Mouse (Mus musculus): Measurements from ENCODE around the gene Nrl.

DNA sequence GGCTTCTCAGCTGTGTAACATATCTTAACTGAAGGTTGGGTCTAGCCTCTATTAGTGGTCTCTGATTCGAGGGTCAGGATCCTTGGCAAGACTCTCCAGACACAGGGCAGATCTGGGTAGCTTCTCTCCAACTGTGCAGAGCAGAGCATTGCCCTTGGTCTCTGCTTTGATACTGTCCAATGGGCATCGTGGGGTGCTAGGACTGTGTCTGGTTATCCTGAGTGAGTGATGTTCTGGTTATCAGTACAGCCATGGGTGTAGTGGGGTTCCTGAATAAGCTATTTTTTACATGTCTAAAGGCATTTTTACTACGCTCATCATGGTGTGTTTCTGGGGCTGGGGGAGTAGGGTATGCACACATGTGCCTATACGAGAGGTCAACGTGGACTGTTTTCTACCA lies 47.0 kb downstream of the Nrl start:
- TF ChIP-seq CTCF (IDR thresholded peaks at IDR 0.05; ENCODE audit: insufficient read depth, low read length) (no peak), POLR2A (IDR thresholded peaks at IDR 0.05; ENCODE audit: borderline replicate concordance, extremely low read depth, low read depth, low read length) (no peak)
